Mouse (Mus musculus) kidney, postnatal 4 days (tissue): ENCODE data around the gene Rsad2.
"Not testable (repeated sequence)": the region's sequence is repeated elsewhere in the genome, so short reads cannot be mapped to it uniquely, and the experiment has no call there.

Experiments
- DNase-seq, 2 experiments: peaks; one replicate each; pipeline ENCODE4 v3.0.0; 2021; ENCODE audit warnings: mixed read lengths in 2 of 2

Gene Rsad2

GRCm38 (mm10) chr12:26456028-26456698 is at the start of gene Rsad2:
Rsad2 (minus strand) TSS chr12:26456452.
- DNase-seq = peak; percentile 62 to 75

- DNase-seq = no peak
Observed at GRCm38 (mm10) chr12:26501042-26501441, 44.8 kb upstream of the Rsad2 start.

- DNase-seq = no peak
Observed at GRCm38 (mm10) chr12:26489942-26490341, 33.7 kb upstream of the Rsad2 start.

GRCm38 (mm10) chr12:26488617-26489274 is 32.5 kb upstream of the Rsad2 start:
- DNase-seq = no peak

- DNase-seq = peak; percentile 54 to 68
Observed at GRCm38 (mm10) chr12:26487874-26488616, 31.8 kb upstream of the Rsad2 start.

GRCm38 (mm10) chr12:26485738-26486580 is 29.7 kb upstream of the Rsad2 start:
- DNase-seq = not testable (repeated sequence)

GRCm38 (mm10) chr12:26478196-26479004 is 22.1 kb upstream of the Rsad2 start:
- DNase-seq = peak in 1 of 2 experiments; percentile 20

- DNase-seq = no peak
Observed at GRCm38 (mm10) chr12:26477198-26477597, 20.9 kb upstream of the Rsad2 start.

- DNase-seq = no peak
Observed at GRCm38 (mm10) chr12:26473746-26474145, 17.5 kb upstream of the Rsad2 start.

- DNase-seq = no peak
Observed at GRCm38 (mm10) chr12:26472770-26473481, 16.7 kb upstream of the Rsad2 start.

GRCm38 (mm10) chr12:26471376-26471775 is 15.1 kb upstream of the Rsad2 start:
- DNase-seq = no peak

GRCm38 (mm10) chr12:26470042-26470409 is 13.8 kb upstream of the Rsad2 start:
- DNase-seq = no peak

- DNase-seq = peak; percentile 92 to 95
Observed at GRCm38 (mm10) chr12:26469098-26470041, 13.1 kb upstream of the Rsad2 start, which contains the start of gene Cmpk2. Cmpk2 (plus strand) TSS chr12:26469204.

GRCm38 (mm10) chr12:26465600-26465999 is 9.3 kb upstream of the Rsad2 start:
- DNase-seq = no peak

- no peak for DNase-seq
Observed at GRCm38 (mm10) chr12:26460091-26460490, 3.8 kb upstream of the Rsad2 start.

GRCm38 (mm10) chr12:26454682-26455081 is 1.6 kb downstream of the Rsad2 start:
- DNase-seq = no peak

GRCm38 (mm10) chr12:26452951-26453350 is 3.3 kb downstream of the Rsad2 start:
- DNase-seq = no peak

- DNase-seq = no peak
Observed at GRCm38 (mm10) chr12:26451150-26451549, 5.1 kb downstream of the Rsad2 start.

- DNase-seq = no peak
Observed at GRCm38 (mm10) chr12:26449483-26449882, 6.8 kb downstream of the Rsad2 start.
